Mouse (Mus musculus) embryonic facial prominence, embryonic 13.5 days (tissue): ENCODE results near the gene Strn3. TPM values are rescaled to one million over a fixed set of nuclear protein-coding genes. Genes with fewer than 3 reads are reported as not detected.
"Not testable (repeated sequence)": the region's sequence is repeated elsewhere in the genome, so short reads cannot be mapped to it uniquely, and the experiment has no call there.

ENCODE experiments used
- ATAC-seq: fragments of 200-750 bp; cut with Nextera tagmentation; 2 replicates; pipeline ENCODE4 v1.8.0; 2017; ENCODE audit warnings: low read depth; ENCODE audit not compliant: insufficient number of reproducible peaks, insufficient read depth, low FRiP score, low TSS enrichment
- H3K27ac ChIP-seq: fragments of 300-500 bp; sonication (generic); 2 replicates; pipeline ENCODE4 v1.5.1; 2015; ENCODE audit warnings: moderate library complexity, mild to moderate bottlenecking, inconsistent platforms
- H3K27me3 ChIP-seq: fragments of 300-500 bp; sonication (generic); 2 replicates; pipeline ENCODE4 v1.6.1; 2015; ENCODE audit warnings: mild to moderate bottlenecking, inconsistent platforms
- H3K36me3 ChIP-seq: fragments of 300-500 bp; sonication (generic); 2 replicates; pipeline ENCODE4 v1.6.1; 2015; ENCODE audit warnings: mild to moderate bottlenecking, inconsistent platforms
- H3K4me1 ChIP-seq: fragments of 300-500 bp; sonication (generic); 2 replicates; pipeline ENCODE4 v1.6.1; 2015; ENCODE audit warnings: inconsistent platforms
- H3K4me2 ChIP-seq: fragments of 300-500 bp; sonication (generic); 2 replicates; pipeline ENCODE4 v1.6.1; 2015; ENCODE audit warnings: moderate library complexity, mild to moderate bottlenecking, inconsistent platforms
- H3K4me3 ChIP-seq: fragments of 300-500 bp; sonication (generic); 2 replicates; pipeline ENCODE4 v1.5.1; 2015; ENCODE audit warnings: mild to moderate bottlenecking, inconsistent platforms
- H3K9ac ChIP-seq: fragments of 300-500 bp; sonication (generic); 2 replicates; pipeline ENCODE4 v1.6.1; 2015; ENCODE audit warnings: mild to moderate bottlenecking, inconsistent platforms
- H3K9me3 ChIP-seq: fragments of 300-500 bp; sonication (generic); 2 replicates; pipeline ENCODE4 v1.6.1; 2016; ENCODE audit warnings: inconsistent platforms
- WGBS: fragments of 180-500 bp; shearing (Covaris S2); methylation state at CpG from one replicate; pipeline ENCODE4 v1.1.7; 2015; ENCODE audit warnings: mixed read lengths; 5-methylcytosine and 5-hydroxymethylcytosine counted together
- polyA plus RNA-seq: library from polyadenylated mRNA; unstranded; fragments of >200 nt; fragmentation: Nextera tagmentation; extraction: Ambion mirVana; gene quantifications from 2 replicates; pipeline ENCODE4 v1.2.1, GENCODE M21; 2015

Strn3 gene
- polyA plus RNA-seq, 1 experiment from 2014 or later = 54.0 TPM

DNA sequence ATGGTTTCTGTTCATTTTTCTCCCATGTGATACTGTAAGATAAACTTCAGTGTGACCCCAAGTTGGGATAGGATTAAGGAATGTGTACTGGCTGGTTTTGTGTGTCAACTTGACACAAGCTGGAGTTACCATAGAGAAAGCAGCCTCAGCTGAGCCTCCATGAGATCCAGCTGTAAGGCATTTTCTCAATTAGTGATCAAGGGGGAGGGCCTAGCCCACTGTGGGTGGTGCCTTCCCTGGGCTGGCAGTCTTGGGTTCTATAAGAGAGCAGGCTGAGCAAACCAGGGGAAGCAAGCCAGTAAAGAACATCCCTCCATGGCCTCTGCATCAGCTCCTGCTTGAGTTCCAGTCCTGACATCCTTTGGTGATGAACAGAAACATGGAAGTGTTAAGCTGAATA, 42.3 kb downstream of the Strn3 start:
- not testable (repeated sequence) for H3K27ac ChIP-seq, H3K27me3 ChIP-seq, H3K9me3 ChIP-seq, H3K4me3 ChIP-seq, H3K4me1 ChIP-seq, ATAC-seq, H3K4me2 ChIP-seq, H3K9ac ChIP-seq
- H3K36me3 ChIP-seq = peaks cover 32% of the 10 kb centered on the region

DNA sequence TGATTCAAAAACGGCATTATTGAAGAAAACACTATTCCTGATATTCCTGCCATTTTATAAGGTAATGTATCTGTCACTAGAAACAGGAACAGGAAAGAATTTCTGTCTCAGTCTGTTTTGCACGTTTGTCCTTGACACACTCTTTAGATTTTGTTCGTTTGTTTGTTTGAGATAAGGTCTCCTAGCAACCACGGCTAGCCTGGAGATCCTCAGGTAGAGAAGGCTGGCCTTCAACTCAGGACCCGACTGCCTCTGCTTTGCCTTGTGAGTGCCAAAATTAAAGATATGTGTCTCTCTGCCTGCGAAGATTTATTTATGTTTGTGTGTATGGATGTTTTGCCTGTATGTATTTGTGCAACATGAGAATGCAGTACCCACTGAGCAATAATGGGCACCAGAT, 49.8 kb downstream of the Strn3 start:
- no peak overlapping the region for H3K4me2 ChIP-seq
- no peaks in the 10 kb centered on the region for H3K27me3 ChIP-seq
- H3K4me3 ChIP-seq = no peak overlapping the region
- peaks cover 17% of the 10 kb centered on the region for H3K36me3 ChIP-seq
- no peak overlapping the region for H3K9ac ChIP-seq
- no peak overlapping the region for H3K27ac ChIP-seq
- H3K9me3 ChIP-seq = no peaks in the 10 kb centered on the region
- ATAC-seq = no peak
- no peaks in the 10 kb centered on the region for H3K4me1 ChIP-seq
- 69% methylated on average over 6 of the region's 6 CpGs for WGBS

DNA sequence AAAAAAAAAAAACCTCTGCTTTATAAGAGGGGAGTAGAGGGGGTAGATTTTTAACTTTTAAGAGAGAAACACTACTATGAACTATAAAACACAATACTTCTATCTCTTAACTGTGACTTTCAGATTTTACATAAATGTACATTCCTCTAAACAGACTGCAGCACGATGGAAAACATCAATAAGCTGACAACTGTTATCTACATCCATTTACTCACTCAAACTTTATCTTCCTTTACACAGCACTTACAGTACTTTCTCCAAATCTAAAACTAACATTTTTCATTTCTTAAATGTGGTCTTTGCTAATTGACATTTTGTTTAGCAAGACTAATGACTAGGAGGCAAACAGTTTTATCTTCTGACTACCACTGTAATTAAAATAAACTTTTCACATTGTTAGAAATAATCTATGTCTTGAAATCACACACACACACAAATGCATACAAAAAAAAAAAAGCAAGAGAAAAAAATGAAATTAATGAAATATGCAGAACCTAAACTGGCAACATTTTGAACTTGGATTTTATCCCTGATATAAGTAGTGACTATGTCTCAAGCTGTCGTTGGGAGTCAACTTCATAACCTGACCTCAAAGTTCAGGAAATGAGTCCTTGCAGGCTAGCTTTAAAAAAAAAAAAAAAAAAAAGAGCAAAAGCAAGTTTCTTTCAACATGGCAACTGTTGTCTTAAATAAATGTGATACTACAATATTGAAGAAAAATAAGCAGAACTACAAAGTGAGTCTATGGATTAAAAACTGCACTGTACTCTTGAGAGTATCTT, 54.8 kb downstream of the Strn3 start:
- Histone ChIP-seq H3K27ac (no peak overlapping the region), H3K4me2 (no peak overlapping the region), H3K4me1 (no peaks in the 10 kb centered on the region), H3K9me3 (no peaks in the 10 kb centered on the region), H3K9ac (no peak overlapping the region), H3K4me3 (no peak overlapping the region), H3K27me3 (no peaks in the 10 kb centered on the region), H3K36me3 (peaks cover 11% of the 10 kb centered on the region)
- WGBS = 68% methylated on average over 2 of the region's 2 CpGs
- no peak for ATAC-seq

DNA sequence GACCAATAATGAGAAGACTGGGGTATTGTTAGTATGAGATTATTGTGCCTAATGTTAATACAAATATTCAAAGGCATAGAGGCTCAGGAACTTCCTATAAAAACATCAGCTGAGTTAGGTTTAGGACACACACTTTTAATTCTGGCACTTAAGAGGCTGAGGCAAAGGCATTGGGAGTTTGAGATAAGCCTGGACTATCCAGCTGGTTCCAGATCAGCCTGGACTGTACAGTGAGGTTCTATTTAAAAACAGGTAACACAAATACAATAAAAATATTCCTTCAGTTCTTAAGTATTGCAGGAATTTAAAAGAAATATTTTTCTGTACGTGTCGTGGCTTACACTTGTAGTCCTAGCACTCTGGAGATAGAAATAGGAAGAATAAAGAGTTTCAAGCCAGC, 55.4 kb downstream of the Strn3 start:
- H3K4me3 ChIP-seq = no peak overlapping the region
- H3K9me3 ChIP-seq = no peaks in the 10 kb centered on the region
- no peak for ATAC-seq
- peaks cover 11% of the 10 kb centered on the region for H3K36me3 ChIP-seq
- H3K4me2 ChIP-seq = no peak overlapping the region
- no peaks in the 10 kb centered on the region for H3K4me1 ChIP-seq
- H3K27ac ChIP-seq = no peak overlapping the region
- WGBS = 92% methylated on average over 2 of the region's 2 CpGs
- no peaks in the 10 kb centered on the region for H3K27me3 ChIP-seq
- no peak overlapping the region for H3K9ac ChIP-seq

DNA sequence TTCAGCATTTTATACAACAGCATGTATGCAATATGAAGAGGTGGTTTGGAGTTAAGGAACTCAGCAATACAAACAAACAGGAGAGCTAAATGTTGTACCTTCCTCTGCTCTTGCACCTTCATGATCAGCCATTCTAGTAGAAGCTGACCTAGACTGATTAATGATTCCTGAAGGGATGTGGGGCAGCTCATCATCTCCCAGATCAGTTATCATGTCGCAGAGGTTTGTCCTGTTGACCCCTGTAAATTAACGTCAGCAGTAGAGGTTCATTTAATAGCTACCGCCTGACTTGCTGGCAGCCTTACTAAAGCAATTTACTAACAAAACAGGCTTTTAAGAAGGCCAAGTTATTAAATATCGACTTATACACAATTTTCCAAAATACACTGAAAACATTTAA, 58.2 kb downstream of the Strn3 start:
- Histone ChIP-seq H3K9ac (no peak overlapping the region), H3K36me3 (0 out of 2 replicates have a peak, but pooled peaks cover 7% of the 10 kb centered on the region), H3K9me3 (no peaks in the 10 kb centered on the region), H3K27ac (no peak overlapping the region), H3K4me1 (no peaks in the 10 kb centered on the region), H3K27me3 (no peaks in the 10 kb centered on the region), H3K4me3 (no peak overlapping the region), H3K4me2 (no peak overlapping the region)
- 49% methylated on average over 4 of the region's 4 CpGs for WGBS
- no peak for ATAC-seq

DNA sequence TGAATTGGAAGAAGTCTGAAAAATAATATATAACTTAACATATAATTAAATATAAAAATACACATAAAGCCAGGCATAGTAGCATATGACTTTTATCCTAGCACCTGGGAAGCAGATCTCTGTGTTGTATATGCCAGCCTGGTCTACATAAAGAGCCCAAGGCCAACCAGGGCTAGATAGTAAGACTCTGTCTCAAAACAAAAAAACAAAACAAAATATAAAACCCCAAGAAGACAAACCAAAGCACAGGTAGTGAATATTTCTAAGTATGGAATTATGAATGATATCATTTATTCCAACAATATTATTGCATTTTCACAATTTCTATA, 68.4 kb downstream of the Strn3 start:
- no peaks in the 10 kb centered on the region for H3K9me3 ChIP-seq
- no peak for ATAC-seq
- H3K36me3 ChIP-seq = peaks cover 19% of the 10 kb centered on the region
- H3K4me2 ChIP-seq = no peak overlapping the region
- no peak overlapping the region for H3K27ac ChIP-seq
- H3K4me3 ChIP-seq = no peak overlapping the region
- no peaks in the 10 kb centered on the region for H3K4me1 ChIP-seq
- H3K9ac ChIP-seq = no peak overlapping the region
- no peaks in the 10 kb centered on the region for H3K27me3 ChIP-seq

DNA sequence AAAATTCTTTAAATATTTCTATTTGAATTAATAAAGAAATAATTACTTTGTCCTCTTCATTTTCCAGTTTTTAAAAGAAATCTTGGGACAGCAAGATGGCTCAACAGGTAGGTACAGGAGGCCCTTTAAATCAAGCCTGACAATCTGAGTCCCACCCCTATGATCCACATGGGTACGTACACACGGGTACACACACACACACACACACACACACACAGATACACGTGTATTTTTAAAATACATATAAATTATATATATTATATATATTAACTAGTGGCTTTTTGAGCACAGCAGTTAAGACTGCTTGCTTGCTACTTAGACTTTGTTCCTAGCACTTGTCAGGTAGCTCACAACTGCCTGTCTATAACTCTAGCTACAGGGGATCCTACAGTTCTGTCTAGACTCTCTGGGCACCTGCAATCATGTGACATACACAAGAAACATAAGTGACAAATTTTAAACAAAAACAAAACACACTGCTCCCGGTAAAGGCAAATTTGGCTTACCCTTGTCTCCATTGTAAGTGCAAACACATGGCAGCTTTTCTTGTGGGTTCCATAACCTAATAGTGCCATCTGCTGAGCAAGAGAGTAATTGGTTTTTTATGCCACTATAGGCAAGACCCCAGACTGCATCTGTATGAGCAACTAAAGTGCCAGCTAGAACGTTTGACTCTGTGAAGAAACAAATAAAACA, 68.9 kb downstream of the Strn3 start:
- WGBS = 64% methylated on average over 5 of the region's 5 CpGs
- no peak overlapping the region for H3K4me2 ChIP-seq
- ATAC-seq = no peak
- H3K36me3 ChIP-seq = peaks cover 23% of the 10 kb centered on the region
- no peaks in the 10 kb centered on the region for H3K9me3 ChIP-seq
- H3K9ac ChIP-seq = no peak overlapping the region
- H3K27ac ChIP-seq = no peak overlapping the region
- no peaks in the 10 kb centered on the region for H3K4me1 ChIP-seq
- no peaks in the 10 kb centered on the region for H3K27me3 ChIP-seq
- H3K4me3 ChIP-seq = no peak overlapping the region

DNA sequence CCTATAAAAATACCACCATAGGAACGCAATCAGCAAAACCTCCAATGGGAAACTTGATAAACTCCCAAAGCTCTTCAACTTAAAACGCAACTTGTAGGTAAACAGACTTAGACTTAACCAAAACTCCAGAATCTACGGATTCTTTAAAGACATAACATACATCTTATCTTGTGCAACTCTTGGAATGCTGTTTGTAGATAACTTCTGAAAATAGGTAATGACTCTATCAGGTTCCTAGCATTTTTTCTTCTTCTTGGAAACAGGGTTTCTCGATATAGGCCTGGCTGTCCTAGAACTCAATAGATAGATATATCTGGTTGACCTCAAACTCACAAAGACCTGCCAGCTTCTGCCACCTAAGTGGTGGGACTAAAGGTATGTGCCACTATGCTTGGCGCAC, 70.5 kb downstream of the Strn3 start:
- WGBS = 94% methylated on average over 5 of the region's 5 CpGs
- peaks cover 31% of the 10 kb centered on the region for H3K36me3 ChIP-seq

DNA sequence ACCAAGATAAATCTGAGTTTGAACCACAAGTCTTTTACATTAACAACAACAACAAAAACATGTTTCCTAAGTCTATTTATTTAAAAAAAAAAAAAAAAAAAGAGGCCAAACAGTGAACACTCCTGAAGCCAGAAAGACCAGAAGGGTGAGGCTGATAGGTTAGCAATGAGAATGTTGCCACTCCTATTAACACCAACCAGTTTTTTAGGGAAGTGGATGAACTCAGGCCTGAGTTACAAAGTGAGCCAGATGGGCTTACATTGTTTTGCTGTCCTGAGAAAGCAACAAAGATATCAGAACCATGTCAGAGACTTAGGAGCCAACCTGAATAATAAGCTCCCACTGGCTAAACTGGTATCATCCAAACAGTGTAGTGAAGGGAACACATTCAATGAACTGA, 71.1 kb downstream of the Strn3 start:
- Histone ChIP-seq H3K27me3 (no peaks in the 10 kb centered on the region), H3K27ac (no peak overlapping the region), H3K4me2 (no peak overlapping the region), H3K4me1 (no peaks in the 10 kb centered on the region), H3K9ac (no peak overlapping the region), H3K4me3 (no peak overlapping the region), H3K9me3 (no peaks in the 10 kb centered on the region), H3K36me3 (peaks cover 33% of the 10 kb centered on the region)
- ATAC-seq = no peak

More for the DNA sequence above, 70.5 kb downstream of the Strn3 start:
- H3K27ac ChIP-seq = no peak overlapping the region
- no peaks in the 10 kb centered on the region for H3K27me3 ChIP-seq
- H3K4me1 ChIP-seq = no peaks in the 10 kb centered on the region
- H3K4me3 ChIP-seq = no peak overlapping the region
- no peak overlapping the region for H3K9ac ChIP-seq
- H3K9me3 ChIP-seq = no peaks in the 10 kb centered on the region
- ATAC-seq = no peak
- H3K4me2 ChIP-seq = no peak overlapping the region

DNA sequence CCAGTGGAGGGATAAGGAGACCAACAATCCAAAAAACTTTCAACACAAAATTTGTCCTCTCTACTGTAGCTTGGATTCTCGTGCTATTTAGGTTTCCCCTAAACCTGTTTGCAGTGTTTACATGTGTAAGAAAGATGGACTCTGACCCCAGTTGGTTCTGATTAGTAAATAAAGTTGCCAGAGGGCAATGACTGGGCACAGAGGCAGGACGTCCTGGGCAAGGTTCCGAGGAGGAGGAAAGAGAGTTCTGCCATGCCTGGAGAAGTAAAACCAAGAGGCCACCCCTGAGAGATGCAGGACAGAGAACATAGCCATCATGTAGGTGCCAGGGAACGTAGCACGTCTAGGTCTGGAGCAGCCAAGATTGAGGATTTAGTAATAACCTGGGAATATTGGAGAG, 79.3 kb downstream of the Strn3 start:
- ATAC-seq = no peak
- H3K4me3 ChIP-seq = no peak overlapping the region

DNA sequence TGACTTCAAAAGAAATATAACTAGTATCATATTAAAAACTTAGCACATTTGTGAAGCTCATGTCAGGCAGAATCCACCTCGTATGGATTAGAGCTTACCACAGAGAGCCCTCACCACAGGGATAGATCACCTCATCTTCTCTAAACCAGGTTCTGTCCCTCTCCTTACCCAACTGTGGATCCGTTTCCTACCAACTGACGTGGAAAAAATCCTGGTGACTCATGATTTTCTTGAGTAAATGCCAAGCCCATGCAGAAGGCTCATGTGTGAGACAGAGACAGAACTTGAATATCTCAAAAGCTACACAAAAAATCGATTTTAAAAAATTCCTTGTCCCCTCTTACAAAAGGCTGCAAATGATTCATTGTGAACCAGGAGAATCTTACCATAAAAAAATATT, 85.6 kb downstream of the Strn3 start:
- peaks cover 41% of the 10 kb centered on the region for H3K36me3 ChIP-seq
- H3K4me3 ChIP-seq = no peak overlapping the region
- no peak for ATAC-seq
- no peak overlapping the region for H3K9ac ChIP-seq
- H3K27ac ChIP-seq = no peak overlapping the region
- H3K4me2 ChIP-seq = no peak overlapping the region
- no peaks in the 10 kb centered on the region for H3K27me3 ChIP-seq
- H3K9me3 ChIP-seq = no peaks in the 10 kb centered on the region
- 86% methylated on average over 4 of the region's 4 CpGs for WGBS
- H3K4me1 ChIP-seq = no peaks in the 10 kb centered on the region

More for the DNA sequence above, 79.3 kb downstream of the Strn3 start:
- no peak overlapping the region for H3K4me2 ChIP-seq
- H3K36me3 ChIP-seq = peaks cover 62% of the 10 kb centered on the region
- H3K9ac ChIP-seq = no peak overlapping the region
- H3K4me1 ChIP-seq = no peaks in the 10 kb centered on the region
- H3K27ac ChIP-seq = no peak overlapping the region
- WGBS = 68% methylated on average over 5 of the region's 5 CpGs
- H3K27me3 ChIP-seq = no peaks in the 10 kb centered on the region
- H3K9me3 ChIP-seq = no peaks in the 10 kb centered on the region

DNA sequence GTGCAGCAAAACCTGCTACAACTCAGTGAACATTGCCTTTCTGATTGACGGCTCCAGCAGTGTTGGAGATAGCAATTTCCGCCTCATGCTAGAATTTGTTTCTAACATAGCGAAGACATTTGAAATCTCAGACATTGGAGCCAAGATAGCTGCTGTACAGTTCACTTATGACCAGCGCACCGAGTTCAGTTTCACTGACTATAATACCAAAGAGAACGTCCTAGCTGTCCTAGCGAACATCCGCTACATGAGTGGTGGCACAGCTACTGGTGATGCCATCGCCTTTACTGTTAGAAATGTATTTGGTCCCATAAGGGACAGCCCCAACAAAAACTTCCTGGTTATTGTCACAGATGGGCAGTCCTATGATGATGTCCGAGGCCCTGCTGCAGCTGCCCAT, 88.4 kb downstream of the Strn3 start:
- Histone ChIP-seq H3K4me3 (no peak overlapping the region), H3K27me3 (no peaks in the 10 kb centered on the region), H3K9me3 (no peaks in the 10 kb centered on the region), H3K36me3 (peaks cover 29% of the 10 kb centered on the region), H3K4me2 (no peak overlapping the region), H3K27ac (no peak overlapping the region), H3K9ac (no peak overlapping the region), H3K4me1 (no peaks in the 10 kb centered on the region)
- ATAC-seq = no peak
- 96% methylated on average over 10 of the region's 10 CpGs for WGBS
